Mouse (Mus musculus): ENCODE data around the gene Cacna2d2. TPM values are rescaled to one million over a fixed set of nuclear protein-coding genes. Genes with fewer than 3 reads are reported as not detected.

Gene Cacna2d2
- 0.48 TPM for polyA plus RNA-seq (2014; fragmentation: Illumina TruSeq; extraction: RNeasy Lipid Tissue Mini Kit (QIAGEN cat#74804); ENCODE audit: low read depth, low replicate concordance)

DNA sequence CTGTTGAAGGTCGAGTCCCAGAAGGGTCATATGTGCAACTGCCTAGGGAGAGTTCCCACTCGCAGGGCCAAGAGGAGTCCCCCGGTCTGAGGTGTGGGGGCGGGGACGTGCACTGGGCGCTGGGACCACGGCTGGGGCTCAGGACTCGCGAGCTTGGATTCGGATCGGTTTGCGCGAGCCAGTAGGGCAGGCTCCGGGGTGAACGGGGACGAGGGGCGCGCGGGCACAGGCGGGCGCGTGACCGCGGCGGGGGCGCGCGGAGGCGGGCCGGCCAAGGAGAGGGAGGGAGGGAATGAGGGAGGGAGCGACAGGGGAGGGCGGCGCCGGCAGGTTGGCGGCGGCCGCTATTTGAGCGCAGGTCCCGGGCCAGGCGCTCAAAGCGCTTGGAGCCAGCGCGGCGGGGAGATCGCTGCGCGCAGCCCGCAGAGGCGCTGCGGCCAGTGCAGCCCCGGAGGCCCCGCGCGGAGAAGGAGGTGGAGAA, at the start of gene Cacna2d2:
Cacna2d2 (plus strand) TSS at position 122 of the 481 bp plus-strand sequence.

GRCm38 (mm10) chr9:107533791-107534407, 134.5 kb downstream of the Cacna2d2 start, which contains the start of gene Tmem115:
Gene Tmem115, plus strand, starts transcription at chr9:107533945.

GRCm38 (mm10) chr9:107541474-107542351, 142.3 kb downstream of the Cacna2d2 start, which contains the start of the genes Cyb561d2 and Nprl2:
Gene Cyb561d2, minus strand, starts transcription at chr9:107542193.
Gene Nprl2, plus strand, starts transcription at chr9:107542226.

DNA sequence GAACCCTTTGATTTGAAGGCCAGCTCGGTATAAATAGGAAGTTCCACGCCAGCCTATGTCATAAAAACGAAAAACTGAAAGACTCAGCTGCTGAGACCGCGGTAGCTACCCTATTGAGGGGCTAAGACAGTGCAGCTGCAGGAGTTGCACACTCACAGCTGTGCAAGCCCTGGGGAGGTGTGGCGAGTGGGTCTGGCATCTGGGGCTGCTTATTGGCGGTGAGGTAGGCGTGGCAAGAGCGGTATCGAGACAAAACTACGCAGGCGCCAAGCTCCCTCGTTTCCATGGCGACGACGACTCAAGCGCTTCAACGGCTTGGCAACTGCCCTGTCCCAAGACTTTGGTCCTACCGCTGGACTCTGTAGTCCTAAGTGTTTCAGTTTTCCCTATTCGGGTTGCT, 147.6 kb downstream of the Cacna2d2 start, which contains the start of gene Zmynd10:
Zmynd10 (plus strand) TSS at position 273 of the 400 bp plus-strand sequence.

DNA sequence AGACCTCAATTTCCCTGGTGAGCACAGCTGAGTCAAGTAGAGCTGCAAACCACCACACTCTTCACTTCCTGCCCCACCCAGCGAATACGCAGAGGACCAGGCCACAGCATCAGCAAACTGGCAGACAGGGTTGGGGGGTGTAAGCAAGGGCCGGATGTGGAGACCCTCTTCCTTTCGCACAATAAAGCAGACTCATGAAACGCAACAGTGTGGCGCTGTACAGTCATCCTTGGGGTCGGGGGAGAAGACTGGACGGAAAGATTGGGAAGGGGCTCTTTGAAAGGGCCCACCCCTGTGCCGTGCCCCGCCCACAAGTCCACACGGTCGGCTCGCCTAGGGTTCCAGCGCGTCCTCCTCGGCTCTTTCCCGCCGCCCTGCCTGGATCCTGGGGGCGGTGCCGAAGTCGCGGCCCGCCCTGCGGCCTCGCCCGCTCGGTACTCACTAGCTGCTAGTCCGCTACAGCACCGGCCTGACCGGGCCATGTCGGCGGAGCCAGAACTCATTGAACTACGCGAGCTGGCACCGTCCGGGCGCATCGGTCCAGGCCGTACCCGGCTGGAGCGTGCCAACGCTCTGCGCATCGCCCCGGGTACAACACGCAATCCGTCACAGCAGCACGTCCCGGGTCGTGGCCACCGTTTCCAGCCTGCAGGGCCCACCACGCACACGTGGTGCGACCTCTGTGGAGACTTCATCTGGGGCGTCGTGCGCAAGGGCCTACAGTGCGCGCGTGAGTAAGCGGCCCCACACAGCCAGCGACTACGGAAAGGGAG, 151.9 kb downstream of the Cacna2d2 start, which contains the start of gene Rassf1:
Rassf1 (plus strand) TSS at position 439 of the 773 bp plus-strand sequence.

GRCm38 (mm10) chr9:107563029-107563581, 163.7 kb downstream of the Cacna2d2 start, which contains the start of gene Tusc2:
Gene Tusc2, plus strand, starts transcription at chr9:107563255.

GRCm38 (mm10) chr9:107567702-107568319, 168.4 kb downstream of the Cacna2d2 start, which contains the start of gene Hyal2:
Gene Hyal2, plus strand, starts transcription at chr9:107567945.

GRCm38 (mm10) chr9:107576357-107577107, 177.1 kb downstream of the Cacna2d2 start, which contains the start of gene Hyal1:
Gene Hyal1, plus strand, starts transcription at chr9:107576927.

GRCm38 (mm10) chr9:107578587-107578986, 179.2 kb downstream of the Cacna2d2 start, which contains the start of gene Naa80:
Gene Naa80, plus strand, starts transcription at chr9:107578887.

Other genes starting within 250 kb of the Cacna2d2 start
- 21.1 TPM for gene Dock3, start 167.7 kb upstream of the Cacna2d2 start, polyA plus RNA-seq (2014; fragmentation: Illumina TruSeq; extraction: RNeasy Lipid Tissue Mini Kit (QIAGEN cat#74804); ENCODE audit: low read depth, low replicate concordance)
- gene Mapkapk3, start 109.7 kb upstream of the Cacna2d2 start, polyA plus RNA-seq (2014; fragmentation: Illumina TruSeq; extraction: RNeasy Lipid Tissue Mini Kit (QIAGEN cat#74804); ENCODE audit: low read depth, low replicate concordance), result 1.5 TPM
- gene Cish, start 103.6 kb upstream of the Cacna2d2 start, polyA plus RNA-seq (2014; fragmentation: Illumina TruSeq; extraction: RNeasy Lipid Tissue Mini Kit (QIAGEN cat#74804); ENCODE audit: low read depth, low replicate concordance), result 0.15 TPM
- 5.6 TPM for gene Hemk1, start 61.3 kb upstream of the Cacna2d2 start, polyA plus RNA-seq (2014; fragmentation: Illumina TruSeq; extraction: RNeasy Lipid Tissue Mini Kit (QIAGEN cat#74804); ENCODE audit: low read depth, low replicate concordance)
- 0.15 TPM for gene 6430571L13Rik, start 59.0 kb upstream of the Cacna2d2 start, polyA plus RNA-seq (2014; fragmentation: Illumina TruSeq; extraction: RNeasy Lipid Tissue Mini Kit (QIAGEN cat#74804); ENCODE audit: low read depth, low replicate concordance)
- gene Tmem115, start 134.3 kb downstream of the Cacna2d2 start, polyA plus RNA-seq (2014; fragmentation: Illumina TruSeq; extraction: RNeasy Lipid Tissue Mini Kit (QIAGEN cat#74804); ENCODE audit: low read depth, low replicate concordance), result 0.27 TPM
- 1.2 TPM for gene Cyb561d2, start 142.6 kb downstream of the Cacna2d2 start, polyA plus RNA-seq (2014; fragmentation: Illumina TruSeq; extraction: RNeasy Lipid Tissue Mini Kit (QIAGEN cat#74804); ENCODE audit: low read depth, low replicate concordance)
- 2.4 TPM for gene Nprl2, start 142.6 kb downstream of the Cacna2d2 start, polyA plus RNA-seq (2014; fragmentation: Illumina TruSeq; extraction: RNeasy Lipid Tissue Mini Kit (QIAGEN cat#74804); ENCODE audit: low read depth, low replicate concordance)
- gene Zmynd10, start 147.7 kb downstream of the Cacna2d2 start, polyA plus RNA-seq (2014; fragmentation: Illumina TruSeq; extraction: RNeasy Lipid Tissue Mini Kit (QIAGEN cat#74804); ENCODE audit: low read depth, low replicate concordance), result 17.7 TPM
- gene Rassf1, start 151.9 kb downstream of the Cacna2d2 start, polyA plus RNA-seq (2014; fragmentation: Illumina TruSeq; extraction: RNeasy Lipid Tissue Mini Kit (QIAGEN cat#74804); ENCODE audit: low read depth, low replicate concordance), result 34.0 TPM
- gene Tusc2, start 163.6 kb downstream of the Cacna2d2 start, polyA plus RNA-seq (2014; fragmentation: Illumina TruSeq; extraction: RNeasy Lipid Tissue Mini Kit (QIAGEN cat#74804); ENCODE audit: low read depth, low replicate concordance), result 6.6 TPM
- gene Hyal2, start 168.3 kb downstream of the Cacna2d2 start, polyA plus RNA-seq (2014; fragmentation: Illumina TruSeq; extraction: RNeasy Lipid Tissue Mini Kit (QIAGEN cat#74804); ENCODE audit: low read depth, low replicate concordance), result 0.08 TPM
- 1.2 TPM for gene Hyal1, start 177.3 kb downstream of the Cacna2d2 start, polyA plus RNA-seq (2014; fragmentation: Illumina TruSeq; extraction: RNeasy Lipid Tissue Mini Kit (QIAGEN cat#74804); ENCODE audit: low read depth, low replicate concordance)
- 1.5 TPM for gene Naa80, start 179.3 kb downstream of the Cacna2d2 start, polyA plus RNA-seq (2014; fragmentation: Illumina TruSeq; extraction: RNeasy Lipid Tissue Mini Kit (QIAGEN cat#74804); ENCODE audit: low read depth, low replicate concordance)
- 0.32 TPM for gene Hyal3, start 181.2 kb downstream of the Cacna2d2 start, polyA plus RNA-seq (2014; fragmentation: Illumina TruSeq; extraction: RNeasy Lipid Tissue Mini Kit (QIAGEN cat#74804); ENCODE audit: low read depth, low replicate concordance)
- 6.6 TPM for gene Ifrd2, start 188.0 kb downstream of the Cacna2d2 start, polyA plus RNA-seq (2014; fragmentation: Illumina TruSeq; extraction: RNeasy Lipid Tissue Mini Kit (QIAGEN cat#74804); ENCODE audit: low read depth, low replicate concordance)
- 0.15 TPM for gene Sema3b, start 209.6 kb downstream of the Cacna2d2 start, polyA plus RNA-seq (2014; fragmentation: Illumina TruSeq; extraction: RNeasy Lipid Tissue Mini Kit (QIAGEN cat#74804); ENCODE audit: low read depth, low replicate concordance)
- gene Gnai2, start 235.8 kb downstream of the Cacna2d2 start, polyA plus RNA-seq (2014; fragmentation: Illumina TruSeq; extraction: RNeasy Lipid Tissue Mini Kit (QIAGEN cat#74804); ENCODE audit: low read depth, low replicate concordance), result 13.9 TPM

All from testis, adult 10 weeks (tissue).